10 mouse cellular contexts compared by ENCODE assay signal in genomic region chr1:52150676-52151075, GRCm38 (mm10). TPM values are rescaled to one million over a fixed set of nuclear protein-coding genes. Genes with fewer than 3 reads are reported as not detected.
A peak's percentile ranks its signal among the peaks of the same experiment; 100 is the strongest.
DNase-seq lines count a peak whose midpoint lies in the region; ATAC-seq lines count a peak whose summit lies in the region.
"Had no signal": no experiment of that assay in that cellular context is flagged by ENCODE, and none has a peak within 500 bp of the region (broad histone marks: within the 10 kb centered on the region; RNA-seq: fewer than 3 reads in every experiment).

No protein-coding gene starts in this region.

- H3K36me3 ChIP-seq in megakaryocyte, embryonic 14.5 days (replicated peaks; ENCODE audit: low read length), result peaks cover 100% of the 10 kb centered on the region
- H3K36me3 ChIP-seq in intestine, embryonic 15.5 days, result no peaks in the 10 kb centered on the region

- peak; percentile 43 for DNase-seq in cerebellum, adult 8-10 months
- no peak for DNase-seq in cerebellum, adult 11 months
- DNase-seq in thymus, postnatal 14 days, result peak; percentile 86
- no peak for DNase-seq in spleen, adult 18-20 months
- DNase-seq in Muller cell, postnatal 12 days (ENCODE audit: inconsistent ontology term), result no peak
- DNase-seq: right cerebral cortex, postnatal 4 days had no signal

- H3K4me2 ChIP-seq in intestine, embryonic 15.5 days (replicated peaks), result no peak overlapping the region
- H3K4me2 ChIP-seq: lung, embryonic 15.5 days had no signal

- H3K4me1 ChIP-seq in megakaryocyte, embryonic 14.5 days, result peaks cover 44% of the 10 kb centered on the region
- peaks cover 12% of the 10 kb centered on the region for H3K4me1 ChIP-seq in intestine, embryonic 15.5 days (replicated peaks)

- H3K4me3 ChIP-seq in megakaryocyte, embryonic 14.5 days (replicated peaks), result peak overlapping the region; percentile 81
- no peak overlapping the region for H3K4me3 ChIP-seq in intestine, embryonic 15.5 days (replicated peaks)
- H3K4me3 ChIP-seq: lung, embryonic 15.5 days had no signal

- no peaks in the 10 kb centered on the region for H3K9me3 ChIP-seq in megakaryocyte, embryonic 14.5 days
- H3K9me3 ChIP-seq in intestine, embryonic 15.5 days, result no peaks in the 10 kb centered on the region
- H3K9me3 ChIP-seq: lung, embryonic 15.5 days had no signal

- H3K9ac ChIP-seq in intestine, embryonic 15.5 days, result no peak overlapping the region
- H3K9ac ChIP-seq: lung, embryonic 15.5 days had no signal

- H3K27me3 ChIP-seq in megakaryocyte, embryonic 14.5 days (replicated peaks), result no peaks in the 10 kb centered on the region
- H3K27me3 ChIP-seq in intestine, embryonic 15.5 days (replicated peaks), result no peaks in the 10 kb centered on the region
- H3K27me3 ChIP-seq: lung, embryonic 15.5 days had no signal

- ATAC-seq in megakaryocyte, adult 5-6 weeks (ENCODE audit: poor library complexity, severe bottlenecking), result no peak
- ATAC-seq in intestine, embryonic 15.5 days, result peak; percentile 59; the same call in 1 of the 2 replicates

- 32% methylated on average over 11 of the region's 11 CpGs for WGBS in intestine, embryonic 15.5 days

- no peak overlapping the region for H3K27ac ChIP-seq in intestine, embryonic 15.5 days
- H3K27ac ChIP-seq: lung, embryonic 15.5 days had no signal

RNA-seq across cellular contexts. Expression of gene Stat1, which starts 31.4 kb away (rescaled TPM):
- polyA plus RNA-seq in megakaryocyte, embryonic 14.5 days (2012; ENCODE audit: insufficient read depth, low replicate concordance), result 2.7 and 10.3 TPM in 2 replicates
- 137 and 153 TPM in 2 replicates for total RNA-seq in megakaryocyte, adult 5-6 weeks (2015)
- 137 and 148 TPM in 2 replicates for total RNA-seq in megakaryocyte, adult 5-6 weeks (2017)
- 28.3 and 29.2 TPM in 2 replicates for polyA plus RNA-seq in intestine, embryonic 15.5 days (2015; fragmentation: Nextera tagmentation; extraction: Ambion mirVana)

Comparison
In these comparisons a context has a peak if more than half of its experiments do, and no peak if none do; other contexts are left out.
1. DNase-seq: peak in cerebellum, adult 8-10 months (single experiment) and thymus, postnatal 14 days (single experiment); none in cerebellum, adult 11 months (single experiment), spleen, adult 18-20 months (0 of 2) and Muller cell, postnatal 12 days (single experiment).